Mouse (Mus musculus) stomach, embryonic 14.5 days (tissue): ENCODE data around the gene Sipa1l1. TPM values are rescaled to one million over a fixed set of nuclear protein-coding genes. Genes with fewer than 3 reads are reported as not detected.

Experiments used
- ATAC-seq: fragments of 200-750 bp; cut with Nextera tagmentation; 2 replicates; pipeline ENCODE4 v1.8.0; 2017; ENCODE audit warnings: low read depth, moderate TSS enrichment; ENCODE audit not compliant: insufficient number of reproducible peaks, insufficient read depth, low FRiP score
- H3K27ac ChIP-seq: fragments of 300-500 bp; sonication (generic); 2 replicates; pipeline ENCODE4 v1.5.1; 2014; ENCODE audit warnings: mild to moderate bottlenecking, low read length, moderate library complexity, mixed read lengths
- H3K27me3 ChIP-seq: fragments of 300-500 bp; sonication (generic); 2 replicates; pipeline ENCODE4 v1.6.1; 2014; ENCODE audit warnings: low read length, control low read depth, mixed read lengths; ENCODE audit not compliant: control insufficient read depth, insufficient read depth
- H3K36me3 ChIP-seq: fragments of 300-500 bp; sonication (generic); 2 replicates; pipeline ENCODE4 v1.6.1; 2014; ENCODE audit warnings: mild to moderate bottlenecking, control low read depth, low read length, moderate library complexity, mixed read lengths; ENCODE audit not compliant: control insufficient read depth, insufficient read depth
- H3K4me1 ChIP-seq: fragments of 300-500 bp; sonication (generic); 2 replicates; pipeline ENCODE4 v1.6.1; 2014; ENCODE audit warnings: low read length, control low read depth, mixed read lengths; ENCODE audit not compliant: control insufficient read depth, insufficient read depth
- H3K4me2 ChIP-seq: fragments of 300-500 bp; sonication (generic); replicated peaks from 2 replicates; pipeline ENCODE4 v1.6.1; 2014; ENCODE audit warnings: low read depth, low read length, control low read depth
- H3K4me3 ChIP-seq: fragments of 300-500 bp; sonication (generic); 2 replicates; pipeline ENCODE4 v1.5.1; 2014; ENCODE audit warnings: low read depth, low read length, control low read depth
- H3K9ac ChIP-seq: fragments of 300-500 bp; sonication (generic); replicated peaks from 2 replicates; pipeline ENCODE4 v1.6.1; 2014; ENCODE audit warnings: low read depth, mild to moderate bottlenecking, control low read depth, low read length, moderate library complexity, mixed read lengths
- H3K9me3 ChIP-seq: fragments of 300-500 bp; sonication (generic); 2 replicates; pipeline ENCODE4 v1.6.1; 2016; ENCODE audit warnings: low read depth, low read length, control low read depth; ENCODE audit not compliant: control insufficient read depth
- WGBS: fragments of 180-500 bp; shearing (Covaris S2); extraction: QIAGEN DNeasy Blood & Tissue Kit; methylation state at CpG from one replicate; pipeline ENCODE4 v1.1.7; 2014; 5-methylcytosine and 5-hydroxymethylcytosine counted together
- polyA plus RNA-seq: library from polyadenylated mRNA; unstranded; fragments of >200 nt; fragmentation: Nextera tagmentation; extraction: Ambion mirVana; gene quantifications from 2 replicates; pipeline ENCODE4 v1.2.1, GENCODE M21; 2014

Gene Sipa1l1
- polyA plus RNA-seq, 1 experiment from 2014 or later = 44.0 TPM

GRCm38 (mm10) chr12:82286068-82286467 is 116.9 kb downstream of the Sipa1l1 start:
- Histone ChIP-seq H3K4me2 (no peak overlapping the region), H3K36me3 (no peaks in the 10 kb centered on the region), H3K4me3 (no peak overlapping the region), H3K27ac (no peak overlapping the region), H3K4me1 (0 out of 2 replicates have a peak, but pooled peaks cover 3% of the 10 kb centered on the region), H3K9me3 (no peaks in the 10 kb centered on the region), H3K27me3 (no peaks in the 10 kb centered on the region), H3K9ac (no peak overlapping the region)
- no peak; the same call in 1 of the 2 replicates for ATAC-seq
- 64% methylated on average over 6 of the region's 6 CpGs for WGBS

GRCm38 (mm10) chr12:82286804-82287203 is 117.7 kb downstream of the Sipa1l1 start:
- no peak overlapping the region for H3K4me3 ChIP-seq
- no peaks in the 10 kb centered on the region for H3K9me3 ChIP-seq
- 0 out of 2 replicates have a peak, but pooled peaks cover 3% of the 10 kb centered on the region for H3K4me1 ChIP-seq
- no peak for ATAC-seq
- no peak overlapping the region for H3K9ac ChIP-seq
- H3K36me3 ChIP-seq = no peaks in the 10 kb centered on the region
- no peaks in the 10 kb centered on the region for H3K27me3 ChIP-seq
- H3K4me2 ChIP-seq = no peak overlapping the region
- H3K27ac ChIP-seq = no peak overlapping the region
- 49% methylated on average over 5 of the region's 5 CpGs for WGBS

- Histone ChIP-seq H3K4me2 (no peak overlapping the region), H3K4me3 (no peak overlapping the region), H3K9me3 (no peaks in the 10 kb centered on the region), H3K4me1 (no peaks in the 10 kb centered on the region), H3K36me3 (no peaks in the 10 kb centered on the region), H3K27ac (no peak overlapping the region), H3K27me3 (no peaks in the 10 kb centered on the region), H3K9ac (no peak overlapping the region)
- ATAC-seq = no peak
- 95% methylated on average over 7 of the region's 7 CpGs for WGBS
Observed at GRCm38 (mm10) chr12:82293545-82294247, 124.6 kb downstream of the Sipa1l1 start.

DNA sequence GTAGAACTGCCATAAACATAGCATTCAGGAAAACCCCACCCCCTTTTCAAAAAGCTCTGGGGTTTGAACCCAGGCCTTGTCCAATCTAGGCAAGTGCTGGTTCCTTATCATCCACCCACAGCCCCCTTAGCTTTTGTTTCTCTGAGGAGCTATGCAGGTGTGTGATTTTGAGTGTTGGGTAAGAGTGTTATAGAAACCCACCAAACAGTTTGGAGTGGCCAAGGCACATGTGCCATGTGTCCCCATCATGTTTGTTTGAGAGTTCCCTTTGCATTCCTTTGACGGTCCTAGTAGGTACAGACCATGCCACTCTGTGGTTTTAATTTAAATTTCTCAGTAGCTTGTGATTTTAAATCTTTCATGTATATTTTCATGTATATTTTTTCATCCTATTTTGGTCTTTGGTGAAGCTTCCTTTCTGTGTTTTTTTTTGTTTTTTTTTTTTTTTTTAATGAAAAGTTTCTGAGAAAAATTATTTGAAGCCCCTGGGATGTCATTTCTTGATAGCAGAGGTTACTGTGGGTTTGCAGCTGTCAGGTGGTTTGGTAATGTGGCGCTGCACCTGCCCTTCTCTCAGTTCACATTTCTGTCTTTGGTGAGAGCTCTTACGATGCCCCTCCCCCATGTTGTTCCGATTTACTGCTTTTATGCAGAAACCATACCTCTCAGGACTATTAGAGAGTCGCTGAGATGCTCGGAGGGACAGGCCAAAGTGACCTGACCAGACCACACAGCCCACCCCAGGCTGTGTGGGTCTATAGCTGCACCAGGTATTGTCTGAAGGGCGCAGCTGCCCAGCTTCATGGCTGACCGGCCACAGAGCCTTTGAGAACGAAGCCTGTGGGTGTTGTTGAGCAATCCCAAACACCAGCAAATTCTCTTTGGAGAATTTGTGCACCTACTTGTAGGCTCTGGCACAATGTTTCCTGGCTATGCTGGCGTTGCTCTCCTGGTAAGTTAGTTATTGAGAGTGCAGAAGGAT is 126.1 kb downstream of the Sipa1l1 start:
- Histone ChIP-seq H3K27ac (no peak overlapping the region), H3K9me3 (no peaks in the 10 kb centered on the region), H3K27me3 (no peaks in the 10 kb centered on the region), H3K4me1 (no peaks in the 10 kb centered on the region), H3K36me3 (no peaks in the 10 kb centered on the region), H3K9ac (no peak overlapping the region), H3K4me3 (no peak overlapping the region), H3K4me2 (no peak overlapping the region)
- no peak for ATAC-seq
- 83% methylated on average over 10 of the region's 10 CpGs for WGBS

DNA sequence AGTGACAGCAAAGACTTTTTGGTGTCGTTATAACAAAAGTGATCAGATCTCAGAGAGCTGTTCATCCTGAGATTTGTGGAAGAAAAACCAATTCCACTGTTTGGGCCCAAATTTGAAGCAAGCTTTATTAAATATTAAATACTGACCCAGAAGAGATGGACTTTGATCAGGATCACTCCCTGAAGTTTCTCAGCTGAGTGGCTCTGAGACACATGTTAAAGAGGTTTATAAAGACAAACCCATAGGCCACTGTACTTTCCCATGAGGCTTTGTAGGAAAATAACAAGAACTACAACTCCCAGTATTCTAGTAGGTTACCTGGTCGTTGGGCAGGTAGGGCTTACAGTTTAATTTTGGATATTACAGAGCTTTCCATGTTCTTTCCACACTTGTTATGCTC is 127.2 kb downstream of the Sipa1l1 start:
- Histone ChIP-seq H3K36me3 (no peaks in the 10 kb centered on the region), H3K27me3 (no peaks in the 10 kb centered on the region), H3K27ac (no peak overlapping the region), H3K4me2 (no peak overlapping the region), H3K4me3 (no peak overlapping the region), H3K9me3 (no peaks in the 10 kb centered on the region), H3K4me1 (no peaks in the 10 kb centered on the region), H3K9ac (no peak overlapping the region)
- no peak for ATAC-seq
- WGBS = 68% methylated on average over 2 of the region's 2 CpGs

DNA sequence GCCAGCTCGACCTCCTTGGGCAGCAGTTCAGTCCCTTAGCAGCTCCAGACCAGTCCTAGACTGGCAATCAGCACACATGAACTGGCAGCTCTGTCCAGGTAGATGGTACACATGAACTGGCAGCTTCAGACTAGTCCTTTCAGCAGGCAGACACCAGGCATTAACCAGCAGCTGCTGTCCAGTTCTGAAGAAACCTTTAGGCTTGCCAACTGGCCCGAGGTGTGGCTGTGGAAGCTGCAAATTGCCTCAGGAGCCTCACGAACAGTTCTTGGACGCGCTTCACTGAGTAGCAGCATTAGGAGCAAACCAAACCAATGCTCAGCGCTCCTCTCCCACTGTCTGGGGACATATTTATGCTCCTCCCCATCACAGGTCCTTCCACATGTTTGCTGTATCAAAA is 128.1 kb downstream of the Sipa1l1 start:
- no peak for ATAC-seq
- Histone ChIP-seq H3K36me3 (no peaks in the 10 kb centered on the region), H3K4me1 (no peaks in the 10 kb centered on the region), H3K9ac (no peak overlapping the region), H3K4me2 (no peak overlapping the region), H3K27me3 (no peaks in the 10 kb centered on the region), H3K4me3 (no peak overlapping the region), H3K27ac (no peak overlapping the region), H3K9me3 (no peaks in the 10 kb centered on the region)
- 85% methylated on average over 6 of the region's 6 CpGs for WGBS

GRCm38 (mm10) chr12:82298662-82299460 is 129.7 kb downstream of the Sipa1l1 start:
- ATAC-seq = no peak
- 77% methylated on average over 9 of the region's 9 CpGs for WGBS

GRCm38 (mm10) chr12:82304140-82304539 is 135.0 kb downstream of the Sipa1l1 start:
- no peak for ATAC-seq

More at GRCm38 (mm10) chr12:82298662-82299460, 129.7 kb downstream of the Sipa1l1 start:
- Histone ChIP-seq H3K27me3 (no peaks in the 10 kb centered on the region), H3K4me1 (no peaks in the 10 kb centered on the region), H3K36me3 (no peaks in the 10 kb centered on the region), H3K4me3 (no peak overlapping the region), H3K9ac (no peak overlapping the region), H3K4me2 (no peak overlapping the region), H3K9me3 (no peaks in the 10 kb centered on the region), H3K27ac (no peak overlapping the region)

More at GRCm38 (mm10) chr12:82304140-82304539, 135.0 kb downstream of the Sipa1l1 start:
- Histone ChIP-seq H3K9me3 (no peaks in the 10 kb centered on the region), H3K27ac (no peak overlapping the region), H3K4me1 (no peaks in the 10 kb centered on the region), H3K9ac (no peak overlapping the region), H3K27me3 (no peaks in the 10 kb centered on the region), H3K36me3 (no peaks in the 10 kb centered on the region), H3K4me2 (no peak overlapping the region), H3K4me3 (no peak overlapping the region)
- WGBS = 67% methylated on average over 2 of the region's 2 CpGs
